Mouse (Mus musculus) left cerebral cortex, adult 18-20 months (tissue): ENCODE results near the gene Pip5k1a. TPM values are rescaled to one million over a fixed set of nuclear protein-coding genes. Genes with fewer than 3 reads are reported as not detected.
"Not testable (repeated sequence)": the region's sequence is repeated elsewhere in the genome, so short reads cannot be mapped to it uniquely, and the experiment has no call there.

Experiments used
- DNase-seq, 2 experiments: peaks; one replicate each; pipeline ENCODE4 v3.0.0; 2021 to 2022; ENCODE audit warnings: low spot score in 2 of 2, mixed read lengths in 1 of 2
- total RNA-seq, 2 experiments: library from RNA; stranded (reverse); gene quantifications; 2 replicates each; pipeline ENCODE4 v1.2.3; 2021

Gene Pip5k1a
- total RNA-seq, 2 experiments from 2014 or later: 53.1 to 61.1 TPM

- no peak for DNase-seq
These were observed 63.5 kb downstream of the Pip5k1a start for GRCm38 (mm10) chr3:95043251-95043650.

- no peak for DNase-seq
These were observed 63.9 kb downstream of the Pip5k1a start for GRCm38 (mm10) chr3:95042838-95043229.

- DNase-seq: peak; percentile 99
These were observed 64.4 kb downstream of the Pip5k1a start, which contains the start of gene Psmd4 for GRCm38 (mm10) chr3:95042166-95042837. Gene Psmd4 (minus strand): TSS chr3:95042614.

- no peak for DNase-seq
These were observed 65.1 kb downstream of the Pip5k1a start for GRCm38 (mm10) chr3:95041625-95042024.

- no peak for DNase-seq
These were observed 76.8 kb downstream of the Pip5k1a start for GRCm38 (mm10) chr3:95029953-95030352.

DNA sequence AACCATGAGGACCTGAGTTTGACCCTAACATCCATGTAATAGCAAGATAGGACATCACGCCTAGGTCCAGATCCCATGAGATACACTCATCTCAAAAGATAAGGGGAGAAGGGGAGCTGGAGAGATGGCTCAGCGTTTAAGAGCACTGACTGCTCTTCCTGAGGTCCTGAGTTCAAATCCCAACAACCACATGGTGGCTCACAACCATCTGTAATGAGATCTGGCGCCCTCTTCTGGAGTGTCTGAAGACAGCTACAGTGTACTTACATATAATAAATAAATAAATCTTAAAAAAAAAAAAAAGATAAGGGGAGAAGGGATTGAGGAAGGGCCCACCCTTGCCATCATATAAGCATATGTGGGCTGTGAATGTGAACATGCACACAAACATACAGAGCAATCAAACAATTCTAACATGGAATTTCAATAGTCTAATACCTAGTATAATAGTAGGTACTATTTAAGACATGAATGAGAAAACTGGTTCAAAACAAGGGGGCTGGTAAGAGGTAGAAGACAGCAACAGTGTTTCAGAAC lies 77.4 kb downstream of the Pip5k1a start:
- DNase-seq: not testable (repeated sequence)

GRCm38 (mm10) chr3:95028603-95029002 lies 78.1 kb downstream of the Pip5k1a start:
- DNase-seq: no peak

- DNase-seq: peak; percentile 55 to 64
These were observed 79.0 kb downstream of the Pip5k1a start for GRCm38 (mm10) chr3:95027701-95028100.

- no peak for DNase-seq
These were observed 79.6 kb downstream of the Pip5k1a start for GRCm38 (mm10) chr3:95027057-95027645.

GRCm38 (mm10) chr3:95025202-95025601 lies 81.5 kb downstream of the Pip5k1a start:
- no peak for DNase-seq

GRCm38 (mm10) chr3:95024551-95024950 lies 82.2 kb downstream of the Pip5k1a start:
- peak; percentile 36 to 44 for DNase-seq

GRCm38 (mm10) chr3:95020956-95021355 lies 85.8 kb downstream of the Pip5k1a start:
- DNase-seq: not testable (repeated sequence)

DNA sequence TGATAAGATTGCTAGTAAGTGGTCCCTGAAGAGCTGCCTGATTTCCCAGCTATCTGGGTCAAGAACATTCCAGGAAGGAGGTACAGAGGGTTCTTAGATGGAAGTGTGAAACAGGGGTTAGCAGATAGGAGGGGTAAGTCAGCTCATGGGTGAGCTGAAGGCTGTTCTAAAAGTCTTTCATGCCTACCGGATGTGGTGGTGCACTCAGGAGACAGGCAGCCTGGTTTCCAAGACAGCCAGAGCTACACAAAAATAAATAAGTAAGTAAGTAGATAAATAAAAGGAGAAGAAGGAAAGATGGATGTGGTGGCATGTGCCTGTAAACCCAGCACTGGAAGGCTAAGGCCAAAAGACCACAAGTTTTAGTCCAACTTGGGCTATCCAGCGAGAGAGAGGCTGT lies 88.0 kb downstream of the Pip5k1a start:
- no peak for DNase-seq

- DNase-seq: no peak
These were observed 90.1 kb downstream of the Pip5k1a start for GRCm38 (mm10) chr3:95016532-95017056.

DNA sequence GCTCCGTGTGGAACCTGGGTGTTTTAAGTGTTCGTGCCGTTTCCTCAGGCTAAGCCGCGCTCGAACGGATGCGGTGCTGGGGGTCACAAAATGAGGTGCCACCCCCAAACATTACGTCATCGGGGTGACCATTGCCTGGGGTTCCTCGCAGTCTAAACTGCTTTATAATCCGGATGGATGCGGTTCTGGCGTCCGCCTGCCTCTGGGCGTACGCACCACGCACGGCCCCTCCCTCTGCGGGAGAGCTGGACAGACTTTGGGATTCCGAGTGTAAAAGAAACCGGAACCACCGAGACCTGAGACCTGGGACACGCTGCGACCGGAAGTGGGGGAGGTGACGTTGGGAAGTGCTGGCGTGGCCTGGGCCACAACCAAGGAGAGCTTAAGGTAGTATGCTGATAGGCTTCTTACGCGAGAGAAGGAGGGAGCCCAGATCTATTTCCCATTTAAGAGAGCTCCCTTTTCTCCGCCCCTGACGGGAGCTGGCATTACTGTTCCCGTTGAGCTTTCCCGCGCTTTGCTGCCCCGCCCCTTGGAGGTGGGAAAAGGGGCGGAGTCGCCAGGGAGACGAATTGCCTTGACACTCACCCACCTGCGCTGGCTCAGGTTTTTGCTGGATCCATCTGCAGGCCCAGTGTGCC lies 90.7 kb downstream of the Pip5k1a start:
- DNase-seq: peak; percentile 89 to 93

DNA sequence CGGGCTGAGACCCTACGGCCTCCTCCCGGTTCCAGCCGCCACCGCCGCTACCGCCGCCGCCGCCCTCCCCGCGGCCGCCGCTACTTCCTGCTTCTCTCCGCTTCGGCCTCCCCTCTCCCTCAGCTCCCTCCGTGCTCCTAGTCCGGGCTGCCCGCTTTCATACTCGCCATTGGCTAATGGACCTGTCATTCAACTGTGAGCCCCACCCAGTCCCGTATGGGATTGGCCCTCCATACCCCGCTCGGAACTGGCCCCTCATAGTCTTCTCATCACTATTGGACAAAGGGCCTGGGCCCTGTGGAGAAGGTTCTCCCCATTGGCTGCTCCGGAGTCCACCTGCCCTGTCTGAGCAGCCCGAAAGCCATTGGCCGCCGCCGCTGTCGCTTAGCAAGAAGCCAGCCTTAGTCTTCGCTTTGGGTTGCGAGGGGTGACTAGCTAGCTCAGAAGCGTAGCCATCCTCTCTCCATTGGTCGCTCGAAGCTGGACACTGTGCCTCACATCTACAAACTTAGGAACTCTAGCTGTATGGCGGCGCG lies 91.3 kb downstream of the Pip5k1a start, which contains the start of gene Zfp687:
Gene Zfp687, minus strand, starts transcription at position 112 of the 536 bp plus-strand sequence.
- DNase-seq: peak; percentile 99 to 100

DNA sequence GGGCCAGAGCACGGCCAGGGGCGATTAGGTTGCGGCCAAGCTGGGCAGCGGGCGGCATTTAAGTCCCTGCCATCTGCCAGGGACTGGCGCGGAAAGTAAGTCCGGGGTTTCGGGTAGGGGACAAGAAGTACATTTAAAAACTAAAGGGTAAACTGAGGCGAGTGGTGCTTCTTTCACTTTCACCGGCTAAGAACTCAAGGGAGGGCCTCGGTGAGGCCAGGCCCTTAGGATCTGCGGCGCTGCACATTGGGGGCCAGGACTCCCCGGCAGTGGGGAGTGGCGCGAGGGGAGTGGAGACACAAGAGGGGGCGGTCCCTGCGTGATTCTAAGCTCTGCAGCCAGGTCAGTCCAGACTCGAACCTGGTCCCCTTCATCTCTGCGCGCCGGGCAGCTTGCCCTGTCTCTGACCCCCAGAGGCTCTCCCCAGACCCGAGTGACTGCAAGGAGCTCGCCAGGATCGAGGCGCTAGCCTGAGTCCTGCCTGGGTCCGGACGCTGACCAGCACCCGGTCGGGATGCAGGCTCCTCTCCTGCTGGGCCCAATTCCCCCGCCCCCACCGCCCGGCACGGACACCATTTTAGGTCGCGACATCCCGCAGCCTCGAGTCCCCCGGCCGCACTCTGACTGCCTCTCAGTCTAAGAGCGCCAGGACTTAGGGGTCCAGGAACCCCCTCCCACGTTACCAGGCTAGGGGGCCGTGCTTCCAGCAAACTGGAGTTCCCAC lies 92.1 kb downstream of the Pip5k1a start:
- peak; percentile 31 for DNase-seq

- no peak for DNase-seq
These were observed 92.9 kb downstream of the Pip5k1a start for GRCm38 (mm10) chr3:95013699-95014427.

DNA sequence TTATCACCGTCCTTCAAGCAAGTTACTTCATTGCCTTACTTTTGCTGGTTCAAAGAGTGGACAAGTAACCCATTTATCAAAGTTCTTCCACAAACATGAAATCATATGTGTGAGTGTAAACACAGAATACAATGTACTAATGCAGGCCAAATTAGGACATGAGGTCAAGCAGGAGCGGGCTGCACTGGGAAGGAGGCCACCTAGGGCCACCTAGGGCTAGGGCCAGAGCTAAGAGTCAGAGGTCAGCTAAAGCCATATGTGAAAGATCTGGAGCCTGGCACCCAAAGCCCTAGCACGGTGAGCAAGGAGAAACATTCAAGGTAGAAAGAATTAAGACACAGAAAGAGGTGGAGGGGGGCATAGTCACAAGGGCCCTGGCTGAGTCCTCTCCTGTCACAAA lies 93.7 kb downstream of the Pip5k1a start:
- no peak for DNase-seq

DNA sequence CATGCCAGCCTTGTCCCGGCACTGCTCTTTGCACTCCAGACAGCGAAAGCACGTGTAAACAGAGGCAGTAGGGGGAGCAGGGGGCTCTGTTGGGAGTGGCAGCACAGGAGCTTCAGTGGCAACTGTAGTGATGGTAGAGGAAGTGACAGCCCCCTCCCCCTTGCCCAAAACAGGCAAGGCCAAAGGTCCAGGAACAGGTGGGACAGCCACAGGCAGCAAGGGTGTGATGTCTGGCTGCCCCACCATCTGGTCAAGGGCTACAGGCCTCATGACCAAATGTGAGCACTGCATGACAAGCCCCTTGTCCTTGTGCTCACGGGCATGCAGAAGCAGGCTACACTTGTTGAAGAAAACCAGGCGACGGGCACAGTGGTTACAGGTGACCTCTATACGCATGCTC lies 96.3 kb downstream of the Pip5k1a start:
- DNase-seq: no peak
